Mouse (Mus musculus) midbrain, embryonic 10.5 days (tissue): ENCODE data around the gene Olfr146. TPM values are rescaled to one million over a fixed set of nuclear protein-coding genes. Genes with fewer than 3 reads are reported as not detected.

ENCODE experiments used
- DNase-seq: peaks from one replicate; pipeline ENCODE4 v3.0.0-alpha.2; 2017; ENCODE audit warnings: low spot score
- H3K27ac ChIP-seq: fragments of 300-500 bp; sonication (generic); replicated peaks from 2 replicates; pipeline ENCODE4 v1.5.1; 2016; ENCODE audit warnings: mild to moderate bottlenecking
- H3K27me3 ChIP-seq: fragments of 300-500 bp; sonication (generic); 2 replicates; pipeline ENCODE4 v1.6.1; 2016; ENCODE audit warnings: low read depth, mild to moderate bottlenecking; ENCODE audit not compliant: poor library complexity, severe bottlenecking
- H3K36me3 ChIP-seq: fragments of 300-500 bp; sonication (generic); 2 replicates; pipeline ENCODE4 v1.6.1; 2016; ENCODE audit warnings: mild to moderate bottlenecking, moderate library complexity
- H3K4me1 ChIP-seq: fragments of 300-500 bp; sonication (generic); 2 replicates; pipeline ENCODE4 v1.6.1; 2016
- H3K4me3 ChIP-seq: fragments of 300-500 bp; sonication (generic); 2 replicates; pipeline ENCODE4 v1.5.1; 2016; ENCODE audit warnings: mild to moderate bottlenecking, moderate library complexity
- H3K9me3 ChIP-seq: fragments of 300-500 bp; sonication (generic); replicated peaks from 2 replicates; pipeline ENCODE4 v1.6.1; 2016; ENCODE audit warnings: mild to moderate bottlenecking
- WGBS: fragments of 180-500 bp; shearing (Covaris S2); methylation state at CpG from one replicate; pipeline ENCODE4 v1.1.7; 2016; 5-methylcytosine and 5-hydroxymethylcytosine counted together
- microRNA-seq: library from miRNA; unstranded; fragments of <30 nt; microRNA quantifications from one replicate; pipeline ENCODE4, GENCODE M21; 2017
- polyA plus RNA-seq: library from polyadenylated mRNA; unstranded; fragments of >200 nt; fragmentation: Nextera tagmentation; extraction: Ambion mirVana; gene quantifications from 2 replicates; pipeline ENCODE4 v1.2.1, GENCODE M21; 2016

The Olfr146 gene
- polyA plus RNA-seq = not detected in 2 replicates

- WGBS = 82% methylated on average over 1 of the region's 1 CpGs
- no peaks in the 10 kb centered on the region for H3K27me3 ChIP-seq
- H3K4me1 ChIP-seq = no peaks in the 10 kb centered on the region
- H3K27ac ChIP-seq = no peak within 1 kb of the TSS
- H3K9me3 ChIP-seq = no peaks in the 10 kb centered on the region
- no peak within 1 kb of the TSS for H3K4me3 ChIP-seq
- DNase-seq = no peak
- no peaks in the 10 kb centered on the region for H3K36me3 ChIP-seq
Measured at GRCm38 (mm10) chr9:39023277-39023676, at the start of gene Olfr146. Olfr146 (minus strand) TSS chr9:39023377.

DNA sequence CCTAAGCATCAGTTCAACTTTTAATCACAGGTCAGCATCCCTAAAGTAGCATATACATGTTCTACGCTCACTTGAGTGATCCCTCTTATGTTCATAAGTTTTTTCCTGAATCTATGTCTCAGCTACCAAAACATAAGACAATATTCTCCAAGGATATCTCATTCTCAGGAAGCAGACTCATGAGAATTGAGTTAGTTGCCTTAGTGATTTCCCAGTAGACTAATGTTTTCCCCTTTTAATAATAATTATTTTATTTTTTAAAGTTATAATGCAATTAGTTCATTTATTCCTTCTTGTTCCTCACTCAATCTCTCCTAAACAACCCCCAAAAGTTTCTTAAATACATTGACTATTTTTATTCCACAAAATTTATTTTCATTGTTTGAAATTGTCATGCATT, 41.7 kb upstream of the Olfr146 start, which contains the start of gene Olfr937:
Gene Olfr937, minus strand, starts transcription at position 101 of the 400 bp plus-strand sequence.
- WGBS = 87% methylated on average over 1 of the region's 1 CpGs
- H3K36me3 ChIP-seq = no peaks in the 10 kb centered on the region

GRCm38 (mm10) chr9:38999583-38999982, 23.6 kb downstream of the Olfr146 start, which contains the start of gene Olfr935:
Olfr935 (minus strand) TSS chr9:38999683.
- no peaks in the 10 kb centered on the region for H3K9me3 ChIP-seq
- H3K27me3 ChIP-seq = no peaks in the 10 kb centered on the region
- no peak for DNase-seq
- H3K4me1 ChIP-seq = no peaks in the 10 kb centered on the region
- H3K4me3 ChIP-seq = no peak within 1 kb of the TSS
- no peaks in the 10 kb centered on the region for H3K36me3 ChIP-seq
- WGBS = 83% methylated on average over 2 of the region's 2 CpGs
- no peak within 1 kb of the TSS for H3K27ac ChIP-seq

More for the DNA sequence above, 41.7 kb upstream of the Olfr146 start, which contains the start of gene Olfr937:
- DNase-seq = no peak
- Histone ChIP-seq H3K9me3 (no peaks in the 10 kb centered on the region), H3K4me3 (no peak within 1 kb of the TSS), H3K27ac (no peak within 1 kb of the TSS), H3K4me1 (no peaks in the 10 kb centered on the region), H3K27me3 (no peaks in the 10 kb centered on the region)

- DNase-seq = no peak
- H3K4me1 ChIP-seq = no peaks in the 10 kb centered on the region
- no peak within 1 kb of the TSS for H3K27ac ChIP-seq
- H3K36me3 ChIP-seq = no peaks in the 10 kb centered on the region
- H3K27me3 ChIP-seq = no peaks in the 10 kb centered on the region
- H3K4me3 ChIP-seq = no peak within 1 kb of the TSS
- WGBS = 92% methylated on average over 2 of the region's 2 CpGs
- H3K9me3 ChIP-seq = no peaks in the 10 kb centered on the region
Measured at GRCm38 (mm10) chr9:38988215-38988614, 35.0 kb downstream of the Olfr146 start, which contains the start of gene Olfr934. Olfr934 (minus strand) TSS chr9:38988315.

DNA sequence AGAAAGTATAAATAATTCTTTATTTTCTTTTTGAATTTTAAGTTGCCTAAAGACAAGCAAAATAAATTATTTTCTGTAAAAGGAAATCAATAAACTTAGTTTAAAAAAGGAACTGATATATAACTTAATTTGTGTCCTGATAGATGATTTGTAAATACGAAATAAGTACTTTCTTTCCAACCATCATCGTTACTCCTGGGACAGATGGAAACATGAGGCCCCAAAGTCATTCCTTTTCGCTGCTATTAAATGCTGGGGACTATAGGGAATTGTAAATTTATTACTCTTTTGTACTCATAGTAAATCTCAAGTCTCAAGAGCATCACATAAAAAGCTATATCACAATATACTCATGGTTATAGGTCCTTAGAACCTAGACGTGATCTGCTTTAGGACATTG, 51.2 kb downstream of the Olfr146 start, which contains the start of gene Olfr933:
Gene Olfr933, plus strand, starts transcription at position 301 of the 400 bp plus-strand sequence.
- 85% methylated on average over 4 of the region's 4 CpGs for WGBS
- no peaks in the 10 kb centered on the region for H3K9me3 ChIP-seq
- H3K27me3 ChIP-seq = no peaks in the 10 kb centered on the region
- H3K4me3 ChIP-seq = no peak within 1 kb of the TSS
- no peak for DNase-seq
- H3K36me3 ChIP-seq = no peaks in the 10 kb centered on the region
- no peaks in the 10 kb centered on the region for H3K4me1 ChIP-seq
- H3K27ac ChIP-seq = no peak within 1 kb of the TSS

Small RNA genes lying within 50 kb of the gene (microRNA-seq; reads per million reads assigned to microRNA genes)
- gene Gm25529 = not detected

Other genes with a start within 250 kb of the Olfr146 start
- gene Olfr922, start 208.8 kb downstream of the Olfr146 start, polyA plus RNA-seq = not detected in 2 replicates
- gene Olfr923, start 196.8 kb downstream of the Olfr146 start, polyA plus RNA-seq = not detected in 2 replicates
- not detected in 2 replicates for gene Olfr924, start 178.9 kb downstream of the Olfr146 start, polyA plus RNA-seq
- gene Olfr26, start 168.3 kb downstream of the Olfr146 start, polyA plus RNA-seq = not detected in 2 replicates
- not detected in 2 replicates for gene Olfr926, start 146.3 kb downstream of the Olfr146 start, polyA plus RNA-seq
- gene Olfr930, start 93.6 kb downstream of the Olfr146 start, polyA plus RNA-seq = not detected in 2 replicates
- gene Olfr933, start 51.1 kb downstream of the Olfr146 start, polyA plus RNA-seq = not detected in 2 replicates
- gene Olfr934, start 35.1 kb downstream of the Olfr146 start, polyA plus RNA-seq = not detected in 2 replicates
- gene Olfr935, start 23.7 kb downstream of the Olfr146 start, polyA plus RNA-seq = not detected in 2 replicates
- not detected in 2 replicates for gene Olfr937, start 41.6 kb upstream of the Olfr146 start, polyA plus RNA-seq
- not detected in 2 replicates for gene Olfr938, start 55.5 kb upstream of the Olfr146 start, polyA plus RNA-seq
- gene Olfr27, start 104.8 kb upstream of the Olfr146 start, polyA plus RNA-seq = not detected in 2 replicates
- gene Olfr943, start 142.9 kb upstream of the Olfr146 start, polyA plus RNA-seq = not detected in 2 replicates
- not detected in 2 replicates for gene Olfr944, start 178.5 kb upstream of the Olfr146 start, polyA plus RNA-seq
- gene Olfr1537, start 226.6 kb upstream of the Olfr146 start, polyA plus RNA-seq = not detected in 2 replicates